In the genomic region with DNA sequence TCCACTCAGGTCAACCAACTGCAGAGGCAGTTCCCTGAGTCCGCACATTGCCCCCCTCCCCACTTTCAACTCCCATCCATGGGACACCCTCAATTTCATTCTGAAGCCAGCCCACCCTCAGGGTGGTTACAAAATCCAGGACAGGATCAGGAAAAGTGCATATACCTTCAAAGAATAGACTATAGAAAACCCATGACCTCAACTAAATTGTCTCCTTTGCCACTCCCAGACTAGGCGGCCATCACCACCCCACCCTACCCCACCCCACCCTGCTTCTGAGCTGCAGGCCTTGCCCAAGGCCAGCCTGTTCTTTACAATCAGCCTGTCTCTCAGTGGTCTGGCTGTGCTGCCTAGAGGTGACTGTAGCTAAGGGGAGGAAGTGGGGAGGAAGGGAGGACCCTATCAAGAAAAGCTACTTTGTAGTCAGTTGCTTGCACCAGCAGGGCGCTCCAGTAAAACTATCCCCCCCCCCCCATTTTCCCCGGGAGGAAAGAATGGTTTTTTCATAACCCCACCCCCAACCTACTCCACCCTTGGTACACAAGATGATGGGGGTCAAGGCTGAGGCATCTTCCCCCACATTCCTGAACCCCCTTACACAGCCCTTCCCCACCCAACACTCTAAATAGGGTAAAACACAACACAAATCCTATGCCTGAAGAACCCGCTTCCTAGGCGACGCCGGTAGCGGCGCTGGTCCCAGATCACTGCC, we compare ENCODE assay signal across 10 mouse cellular contexts.
DNase-seq lines count a peak whose midpoint lies in the region; ATAC-seq and TF ChIP-seq lines count a peak whose summit lies in the region.
"Had no signal": no experiment of that assay in that cellular context is flagged by ENCODE, and none has a peak within 500 bp of the region (broad histone marks: within the 10 kb centered on the region; RNA-seq: fewer than 3 reads in every experiment).

No protein-coding gene starts in this region.

- peaks cover 7% of the 10 kb centered on the region for H3K4me1 ChIP-seq in forebrain, embryonic 11.5 days (replicated peaks; ENCODE audit: control insufficient read depth, insufficient read depth, low read length)
- H3K4me1 ChIP-seq in forebrain, embryonic 10.5 days, result peaks cover 74% of the 10 kb centered on the region
- H3K4me1 ChIP-seq in cerebellum, adult 2 months (ENCODE audit: control insufficient read depth, insufficient read depth, low read length), result peaks cover 21% of the 10 kb centered on the region
- H3K4me1 ChIP-seq in hindbrain, embryonic 10.5 days (replicated peaks), result peaks cover 69% of the 10 kb centered on the region
- H3K4me1 ChIP-seq in midbrain, postnatal 0 days (ENCODE audit: insufficient read depth, low read length), result peaks cover 3% of the 10 kb centered on the region; the same call in 1 of the 2 replicates

- TF ChIP-seq CTCF in cerebellum, adult 2 months (IDR thresholded peaks at IDR 0.05; ENCODE audit: borderline replicate concordance, insufficient read depth, low read depth, low read length), result 0 out of 2 replicates have a peak, but pooled peaks have one; percentile 7
- peak; percentile 15; the same call in 1 of the 2 replicates for TF ChIP-seq CTCF in midbrain, postnatal 0 days (IDR thresholded peaks at IDR 0.05)

- H3K9me3 ChIP-seq in forebrain, embryonic 11.5 days (ENCODE audit: control insufficient read depth, low read length), result no peaks in the 10 kb centered on the region
- no peaks in the 10 kb centered on the region for H3K9me3 ChIP-seq in forebrain, embryonic 10.5 days
- H3K9me3 ChIP-seq in hindbrain, embryonic 10.5 days, result no peaks in the 10 kb centered on the region
- H3K9me3 ChIP-seq in midbrain, postnatal 0 days (ENCODE audit: low read length), result no peaks in the 10 kb centered on the region

- no peaks in the 10 kb centered on the region for H3K36me3 ChIP-seq in forebrain, embryonic 11.5 days (ENCODE audit: control insufficient read depth, insufficient read depth, low read length)
- no peaks in the 10 kb centered on the region for H3K36me3 ChIP-seq in forebrain, embryonic 10.5 days (replicated peaks)
- peaks cover 14% of the 10 kb centered on the region; the same call in 1 of the 2 replicates for H3K36me3 ChIP-seq in hindbrain, embryonic 10.5 days
- H3K36me3 ChIP-seq in midbrain, postnatal 0 days (ENCODE audit: insufficient read depth, low read length), result peaks cover 8% of the 10 kb centered on the region; the same call in 1 of the 2 replicates

- H3K4me2 ChIP-seq in forebrain, embryonic 11.5 days (ENCODE audit: low read depth, low read length, severe bottlenecking), result no peak overlapping the region
- H3K4me2 ChIP-seq in midbrain, postnatal 0 days (ENCODE audit: low read depth, low read length, poor library complexity, severe bottlenecking), result peak overlapping the region; percentile 95

- H3K9ac ChIP-seq in forebrain, embryonic 11.5 days (ENCODE audit: low read length), result no peak overlapping the region
- H3K9ac ChIP-seq in midbrain, postnatal 0 days (replicated peaks; ENCODE audit: low read length, poor library complexity, severe bottlenecking), result no peak overlapping the region; the same call in 1 of the 2 replicates

- no peak overlapping the region for H3K4me3 ChIP-seq in forebrain, embryonic 11.5 days (ENCODE audit: low read depth, low read length)
- H3K4me3 ChIP-seq in forebrain, embryonic 10.5 days, result no peak overlapping the region
- no peak overlapping the region for H3K4me3 ChIP-seq in cerebellum, adult 2 months (replicated peaks; ENCODE audit: insufficient read depth, low read depth, low read length)
- no peak overlapping the region for H3K4me3 ChIP-seq in hindbrain, embryonic 10.5 days
- peak overlapping the region; percentile 17; the same call in 1 of the 2 replicates for H3K4me3 ChIP-seq in midbrain, postnatal 0 days (ENCODE audit: low read depth, low read length)
- H3K4me3 ChIP-seq: heart, adult 2 months had no signal

- 37% methylated on average over 10 of the region's 10 CpGs for WGBS in forebrain, embryonic 11.5 days
- WGBS in forebrain, embryonic 10.5 days, result 34% methylated on average over 10 of the region's 10 CpGs
- WGBS in cerebellum, adult 2 months, result 12% methylated on average over 10 of the region's 10 CpGs
- 36% methylated on average over 10 of the region's 10 CpGs for WGBS in hindbrain, embryonic 10.5 days
- 17% methylated on average over 10 of the region's 10 CpGs for WGBS in midbrain, postnatal 0 days

- ATAC-seq in forebrain, embryonic 11.5 days (replicated peaks; ENCODE audit: low FRiP score), result peak; percentile 44; the same call in 1 of the 2 replicates
- ATAC-seq in midbrain, postnatal 0 days (ENCODE audit: low FRiP score), result peak; percentile 25; the same call in 1 of the 2 replicates
- ATAC-seq in megakaryocyte, adult 5-6 weeks (ENCODE audit: poor library complexity, severe bottlenecking), result no peak

- peaks cover 22% of the 10 kb centered on the region; the same call in 1 of the 2 replicates for H3K27me3 ChIP-seq in forebrain, embryonic 11.5 days (ENCODE audit: control insufficient read depth, insufficient read depth, low read length)
- H3K27me3 ChIP-seq in forebrain, embryonic 10.5 days (ENCODE audit: poor library complexity, severe bottlenecking), result peaks cover 98% of the 10 kb centered on the region
- no peaks in the 10 kb centered on the region for H3K27me3 ChIP-seq in cerebellum, adult 2 months (ENCODE audit: control insufficient read depth, insufficient read depth, low read length)
- H3K27me3 ChIP-seq in hindbrain, embryonic 10.5 days (ENCODE audit: insufficient read depth, poor library complexity, severe bottlenecking), result peaks cover 59% of the 10 kb centered on the region
- H3K27me3 ChIP-seq in midbrain, postnatal 0 days (ENCODE audit: insufficient read depth, low read length), result no peaks in the 10 kb centered on the region

- no peak overlapping the region for H3K27ac ChIP-seq in forebrain, embryonic 11.5 days (ENCODE audit: low read depth, low read length)
- no peak overlapping the region for H3K27ac ChIP-seq in forebrain, embryonic 10.5 days
- H3K27ac ChIP-seq in cerebellum, adult 2 months (ENCODE audit: insufficient read depth, low read length), result peak overlapping the region; percentile 86
- peak overlapping the region; percentile 13; the same call in 1 of the 2 replicates for H3K27ac ChIP-seq in hindbrain, embryonic 10.5 days
- H3K27ac ChIP-seq in midbrain, postnatal 0 days (ENCODE audit: low read depth, low read length), result peak overlapping the region; percentile 100
- H3K27ac ChIP-seq: heart, adult 2 months; macrophage had no signal

- no peak for DNase-seq in forebrain, embryonic 11.5 days (ENCODE audit: low spot score)
- DNase-seq in forebrain, embryonic 10.5 days (ENCODE audit: extremely low spot score, low spot score), result no peak
- DNase-seq in cerebellum, adult 2 months, result peak; percentile 55 to 60
- DNase-seq in hindbrain, embryonic 10.5 days (ENCODE audit: low spot score), result no peak
- no peak for DNase-seq in midbrain, postnatal 0 days (ENCODE audit: low spot score)
- no peak for DNase-seq in embryo, embryonic 9.5 days (ENCODE audit: extremely low spot score)
- no peak for DNase-seq in natural killer cell, adult 2 months (ENCODE audit: low spot score in 2 of 2)
- DNase-seq: heart, adult 2 months had no signal

- TF ChIP-seq POLR2A in cerebellum, adult 2 months (IDR thresholded peaks at IDR 0.05; ENCODE audit: borderline replicate concordance, insufficient read depth, low read length), result 0 out of 2 replicates have a peak, but pooled peaks have one; percentile 20

Comparison
In these comparisons a context has a peak if more than half of its experiments do, and no peak if none do; other contexts are left out.
1. DNase-seq: peak in cerebellum, adult 2 months (2 of 2); none in forebrain, embryonic 11.5 days (single experiment), forebrain, embryonic 10.5 days (single experiment), hindbrain, embryonic 10.5 days (single experiment), midbrain, postnatal 0 days (single experiment), embryo, embryonic 9.5 days (single experiment) and natural killer cell, adult 2 months (0 of 2).
2. H3K27ac ChIP-seq: peak in cerebellum, adult 2 months (single experiment), hindbrain, embryonic 10.5 days (single experiment) and midbrain, postnatal 0 days (single experiment); none in forebrain, embryonic 11.5 days (single experiment) and forebrain, embryonic 10.5 days (single experiment).